Mouse (Mus musculus) C2C12 (cell line): ENCODE measurements around the gene Tnfsf13b.

Experiments used
- CEBPB ChIP-seq: IDR thresholded peaks from one replicate; pipeline ENCODE4 v1.6.1; 2011; ENCODE audit warnings: low read depth, mild to moderate bottlenecking, control low read depth, moderate library complexity
- CTCF ChIP-seq: IDR thresholded peaks from one replicate; pipeline ENCODE4 v1.5.1; 2011; ENCODE audit not compliant: control insufficient read depth, insufficient read depth, insufficient read length
- FOSL1 ChIP-seq: IDR thresholded peaks from one replicate; pipeline ENCODE4 v1.8.0; 2011; ENCODE audit warnings: mild to moderate bottlenecking, low read length; ENCODE audit not compliant: poor library complexity, insufficient read depth, severe bottlenecking
- MAX ChIP-seq: IDR thresholded peaks from one replicate; pipeline ENCODE4 v1.6.1; 2011; ENCODE audit warnings: mild to moderate bottlenecking, control low read depth
- MYOD1 ChIP-seq: IDR thresholded peaks from one replicate; pipeline ENCODE4 v1.6.1; 2011; ENCODE audit warnings: low read depth; ENCODE audit not compliant: control insufficient read depth, insufficient read length
- MYOG ChIP-seq: IDR thresholded peaks from one replicate; pipeline ENCODE4 v1.6.1; 2011; ENCODE audit not compliant: control insufficient read depth, insufficient read length; ENCODE audit errors: extremely low read depth
- USF1 ChIP-seq: IDR thresholded peaks from one replicate; pipeline ENCODE4 v1.6.1; 2011; ENCODE audit warnings: low read depth, mild to moderate bottlenecking, control low read depth, moderate library complexity

DNA sequence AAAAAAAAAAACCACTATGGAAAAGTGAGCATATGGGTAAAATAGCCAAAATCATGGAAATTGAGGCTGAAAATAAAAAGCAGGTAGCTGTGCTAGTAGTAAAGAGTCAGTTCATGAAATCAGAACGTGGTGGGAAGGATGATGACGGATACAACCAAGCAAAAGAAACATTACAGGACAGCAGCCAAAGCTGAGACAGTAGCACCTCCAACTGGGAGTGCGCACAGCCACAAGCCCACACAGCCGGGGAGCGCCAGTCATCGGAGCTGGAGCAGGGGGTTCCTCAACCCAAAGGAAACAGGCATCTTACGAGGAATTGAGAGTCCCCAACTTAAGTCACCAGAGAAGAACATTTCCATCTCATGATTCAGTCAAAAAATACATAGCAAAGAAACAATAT lies 2.2 kb upstream of the Tnfsf13b start:
- TF ChIP-seq CTCF (no peak), CEBPB (no peak), MYOG (no peak), MAX (no peak), USF1 (no peak), MYOD1 (no peak), FOSL1 (no peak)
